Mouse (Mus musculus): Measurements from ENCODE around the gene Fxn. TPM values are rescaled to one million over a fixed set of nuclear protein-coding genes. Genes with fewer than 3 reads are reported as not detected.

The Fxn gene
- polyA plus RNA-seq, 1 experiment: 17.6 TPM

DNA sequence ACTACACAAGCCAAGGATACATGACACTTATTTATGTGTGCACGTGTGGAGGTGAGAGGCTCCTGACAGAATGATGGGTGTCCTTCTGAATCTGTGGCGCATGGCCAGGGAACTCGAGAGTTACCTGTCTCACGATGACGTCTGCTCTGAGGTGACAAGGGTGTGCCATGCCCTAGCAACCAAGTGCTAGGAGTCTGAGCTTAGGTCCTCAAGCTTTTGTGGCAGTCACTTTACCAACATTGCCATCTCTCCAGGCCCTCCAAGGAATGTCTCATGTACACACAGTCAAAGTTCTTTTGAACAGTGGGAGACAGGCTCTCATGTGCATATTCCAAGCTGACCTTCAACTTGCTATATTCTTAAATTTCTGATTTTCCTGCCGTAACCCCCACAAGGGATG is 22.4 kb downstream of the Fxn start:
- H3K4me3 ChIP-seq: no peak overlapping the region
- H3K27me3 ChIP-seq (ENCODE audit: control insufficient read depth, insufficient read depth, insufficient read length): no peaks in the 10 kb centered on the region
- H3K4me2 ChIP-seq (ENCODE audit: low read depth): no peak overlapping the region
- H3K79me2 ChIP-seq (ENCODE audit: control insufficient read depth, insufficient read depth): no peaks in the 10 kb centered on the region
- no peaks in the 10 kb centered on the region for H3K36me3 ChIP-seq (ENCODE audit: control insufficient read depth, insufficient read depth)
- TF ChIP-seq MYOG (IDR thresholded peaks at IDR 0.05; ENCODE audit: control insufficient read depth in 1 of 3, insufficient read depth in 1 of 3, insufficient read length in 2 of 3, low read depth in 2 of 3) (no peak), POLR2A (IDR thresholded peaks at IDR 0.05; ENCODE audit: insufficient read length, low read depth) (no peak), REST (IDR thresholded peaks at IDR 0.05; ENCODE audit: insufficient read depth, insufficient read length) (no peak)
- no peak overlapping the region for H3ac ChIP-seq (ENCODE audit: control insufficient read depth, insufficient read length)

DNA sequence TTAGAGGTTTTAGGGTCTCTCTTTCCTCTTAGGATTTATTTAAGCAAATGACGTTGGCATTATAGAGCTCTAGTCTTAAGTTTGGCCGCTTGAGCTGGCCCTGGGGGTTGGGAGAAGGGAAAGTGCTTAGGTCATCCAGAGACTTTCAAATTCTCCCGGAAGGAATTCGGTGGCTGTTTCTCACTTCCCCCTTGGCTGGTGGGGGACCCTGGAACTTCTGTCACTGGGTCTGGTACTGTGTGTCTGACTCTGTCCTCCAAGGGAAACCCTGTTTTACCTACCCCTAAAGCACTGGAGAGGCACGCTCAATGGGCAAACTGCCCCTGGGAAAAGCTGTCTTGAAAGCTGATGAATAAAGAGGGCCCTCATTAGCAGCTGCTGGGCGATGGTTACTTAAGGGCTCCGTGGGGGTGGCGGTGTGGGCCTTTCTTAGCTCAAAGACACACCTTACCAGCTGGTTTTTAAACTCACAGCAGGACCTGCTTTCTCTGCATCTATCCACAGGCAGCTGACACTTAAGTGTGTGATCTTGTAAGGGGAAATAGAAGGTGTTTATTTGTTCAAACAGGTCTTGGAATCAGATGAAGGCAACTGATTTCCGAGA is 26.6 kb downstream of the Fxn start:
- H3K4me3 ChIP-seq: no peak overlapping the region
- H3K36me3 ChIP-seq (ENCODE audit: control insufficient read depth, insufficient read depth): no peaks in the 10 kb centered on the region
- H3K27me3 ChIP-seq (ENCODE audit: control insufficient read depth, insufficient read depth, insufficient read length): no peaks in the 10 kb centered on the region
- no peak overlapping the region for H3ac ChIP-seq (ENCODE audit: control insufficient read depth, insufficient read length)
- no peak overlapping the region for H3K4me2 ChIP-seq (ENCODE audit: low read depth)
- no peaks in the 10 kb centered on the region for H3K79me2 ChIP-seq (ENCODE audit: control insufficient read depth, insufficient read depth)
- no peak for TF ChIP-seq MYOD1 (IDR thresholded peaks at IDR 0.05; ENCODE audit: control insufficient read depth in 1 of 3, insufficient read length in 2 of 3, low read depth in 2 of 3)
- no peak for TF ChIP-seq REST (IDR thresholded peaks at IDR 0.05; ENCODE audit: insufficient read depth, insufficient read length)
- TF ChIP-seq POLR2AphosphoS2 (IDR thresholded peaks at IDR 0.05; ENCODE audit: insufficient read length, low read depth): no peak
- no peak for TF ChIP-seq E2F4 (IDR thresholded peaks at IDR 0.05; ENCODE audit: insufficient read depth)
- TF ChIP-seq MYOG (IDR thresholded peaks at IDR 0.05; ENCODE audit: control insufficient read depth in 1 of 3, insufficient read depth in 1 of 3, insufficient read length in 2 of 3, low read depth in 2 of 3): no peak
- TF ChIP-seq MAX (IDR thresholded peaks at IDR 0.05; ENCODE audit: low read depth): no peak
- no peak for TF ChIP-seq TCF12 (IDR thresholded peaks at IDR 0.05; ENCODE audit: insufficient read depth, poor library complexity, severe bottlenecking)
- TF ChIP-seq USF1 (IDR thresholded peaks at IDR 0.05; ENCODE audit: low read depth): no peak
- TF ChIP-seq TCF3 (IDR thresholded peaks at IDR 0.05; ENCODE audit: insufficient read length, low read depth): no peak
- no peak for TF ChIP-seq SRF (IDR thresholded peaks at IDR 0.05; ENCODE audit: control insufficient read depth, insufficient read length, low read depth)
- TF ChIP-seq POLR2A (IDR thresholded peaks at IDR 0.05; ENCODE audit: insufficient read length, low read depth): no peak
- no peak for TF ChIP-seq CEBPB (IDR thresholded peaks at IDR 0.05; ENCODE audit: insufficient read depth, poor library complexity, severe bottlenecking)

DNA sequence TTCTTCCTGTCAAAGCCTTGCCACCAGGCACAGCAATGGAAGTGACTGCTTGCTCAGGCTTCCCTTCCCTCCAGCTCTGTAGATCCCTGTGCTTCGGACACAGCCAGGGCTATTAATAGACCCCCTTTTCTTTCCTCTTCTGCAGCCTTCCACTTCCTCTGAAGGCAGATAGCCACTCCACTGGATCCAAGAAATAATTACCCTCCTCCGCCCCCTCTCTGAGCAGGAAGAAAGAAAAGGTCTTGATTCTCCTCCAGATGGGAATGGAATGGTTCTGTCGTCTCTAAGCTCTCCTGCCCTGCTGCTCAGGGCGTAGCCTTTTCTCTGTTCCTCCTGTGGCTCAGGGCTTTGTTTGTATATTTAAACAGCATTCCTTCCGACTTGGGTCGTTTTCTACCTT is 28.5 kb downstream of the Fxn start:
- H3K79me2 ChIP-seq (ENCODE audit: control insufficient read depth, insufficient read depth): no peaks in the 10 kb centered on the region
- TF ChIP-seq POLR2AphosphoS2 (IDR thresholded peaks at IDR 0.05; ENCODE audit: insufficient read length, low read depth): no peak
- TF ChIP-seq USF1 (IDR thresholded peaks at IDR 0.05; ENCODE audit: low read depth): no peak
- no peak for TF ChIP-seq MYOG (IDR thresholded peaks at IDR 0.05; ENCODE audit: control insufficient read depth in 1 of 3, insufficient read depth in 1 of 3, insufficient read length in 2 of 3, low read depth in 2 of 3)
- TF ChIP-seq MAX (IDR thresholded peaks at IDR 0.05; ENCODE audit: low read depth): no peak
- no peak for TF ChIP-seq SRF (IDR thresholded peaks at IDR 0.05; ENCODE audit: control insufficient read depth, insufficient read length, low read depth)
- no peak overlapping the region for H3K4me3 ChIP-seq
- no peaks in the 10 kb centered on the region for H3K36me3 ChIP-seq (ENCODE audit: control insufficient read depth, insufficient read depth)
- no peaks in the 10 kb centered on the region for H3K27me3 ChIP-seq (ENCODE audit: control insufficient read depth, insufficient read depth, insufficient read length)
- no peak overlapping the region for H3K4me2 ChIP-seq (ENCODE audit: low read depth)
- H3ac ChIP-seq (ENCODE audit: control insufficient read depth, insufficient read length): no peak overlapping the region

DNA sequence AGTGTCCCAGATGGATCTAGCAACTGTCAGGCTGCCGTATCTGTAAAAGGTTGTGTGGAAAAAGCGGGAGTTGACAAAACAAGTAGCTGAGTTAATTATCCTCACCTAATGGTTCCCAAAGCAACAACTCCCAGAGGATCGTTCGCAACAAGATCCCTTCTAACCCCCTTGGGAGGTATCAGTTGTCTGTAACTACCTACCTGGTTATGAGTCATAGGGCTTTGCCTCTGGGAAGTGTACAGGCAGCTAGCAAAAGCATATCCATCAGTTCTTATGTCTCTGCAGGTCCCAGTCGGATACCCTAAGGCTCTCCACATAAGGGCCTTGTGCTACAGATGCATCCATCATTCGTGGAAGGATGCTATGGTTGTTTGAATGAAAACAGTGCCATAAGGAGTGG is 37.1 kb downstream of the Fxn start:
- Histone ChIP-seq H3K27me3 (ENCODE audit: control insufficient read depth, insufficient read depth, insufficient read length) (no peaks in the 10 kb centered on the region), H3ac (ENCODE audit: control insufficient read depth, insufficient read length) (no peak overlapping the region), H3K36me3 (ENCODE audit: control insufficient read depth, insufficient read depth) (no peaks in the 10 kb centered on the region), H3K4me2 (ENCODE audit: low read depth) (no peak overlapping the region), H3K4me3 (no peak overlapping the region), H3K79me2 (ENCODE audit: control insufficient read depth, insufficient read depth) (no peaks in the 10 kb centered on the region)
- TF ChIP-seq CEBPB (IDR thresholded peaks at IDR 0.05; ENCODE audit: insufficient read depth, poor library complexity, severe bottlenecking) (no peak), TCF3 (IDR thresholded peaks at IDR 0.05; ENCODE audit: insufficient read length, low read depth) (no peak), MAX (IDR thresholded peaks at IDR 0.05; ENCODE audit: low read depth) (no peak), SRF (IDR thresholded peaks at IDR 0.05; ENCODE audit: control insufficient read depth, insufficient read length, low read depth) (no peak), TCF12 (IDR thresholded peaks at IDR 0.05; ENCODE audit: insufficient read depth, poor library complexity, severe bottlenecking) (no peak), E2F4 (IDR thresholded peaks at IDR 0.05; ENCODE audit: insufficient read depth) (no peak), POLR2A (IDR thresholded peaks at IDR 0.05; ENCODE audit: insufficient read length, low read depth) (no peak), REST (IDR thresholded peaks at IDR 0.05; ENCODE audit: insufficient read depth, insufficient read length) (no peak)

DNA sequence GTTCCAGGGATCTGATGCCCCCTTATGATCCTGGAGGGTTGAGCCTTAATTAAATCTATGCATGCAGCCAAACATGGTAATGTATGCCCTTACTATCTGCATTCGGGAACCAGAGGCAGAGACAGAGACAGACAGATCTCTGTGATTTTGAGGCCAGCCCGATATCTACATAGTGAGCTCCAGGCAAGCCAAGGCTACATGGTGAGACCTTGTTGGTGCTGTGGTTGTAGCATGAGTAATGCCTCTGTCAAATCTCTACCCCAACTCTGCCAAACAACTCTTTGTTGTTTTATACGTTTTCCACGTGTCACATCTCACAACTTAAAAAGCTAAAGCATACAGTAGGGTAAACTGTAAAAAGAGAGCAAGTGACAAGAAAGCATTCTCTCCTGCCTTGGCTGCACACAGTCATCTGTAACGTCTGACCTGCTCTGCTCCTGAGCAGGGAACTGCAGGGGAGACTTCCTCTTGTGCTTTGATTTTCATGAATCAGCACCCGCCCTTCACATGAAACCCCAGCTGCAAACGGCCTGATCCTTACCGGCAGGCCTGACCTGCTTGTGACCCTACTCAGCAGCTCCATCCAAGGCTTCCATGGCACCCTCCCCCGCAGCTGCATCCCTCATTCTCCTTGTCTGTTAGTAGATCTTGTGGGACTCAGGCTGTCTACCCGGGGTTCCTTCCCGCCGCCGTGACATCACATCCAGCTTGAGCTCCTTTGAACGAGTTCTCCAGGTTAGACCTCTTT is 38.4 kb downstream of the Fxn start:
- Histone ChIP-seq H3K4me3 (no peak overlapping the region), H3K4me2 (ENCODE audit: low read depth) (no peak overlapping the region), H3K27me3 (ENCODE audit: control insufficient read depth, insufficient read depth, insufficient read length) (no peaks in the 10 kb centered on the region), H3K79me2 (ENCODE audit: control insufficient read depth, insufficient read depth) (no peaks in the 10 kb centered on the region), H3ac (ENCODE audit: control insufficient read depth, insufficient read length) (no peak overlapping the region), H3K36me3 (ENCODE audit: control insufficient read depth, insufficient read depth) (no peaks in the 10 kb centered on the region)
- TF ChIP-seq MYOD1 (IDR thresholded peaks at IDR 0.05; ENCODE audit: control insufficient read depth in 1 of 3, insufficient read length in 2 of 3, low read depth in 2 of 3) (no peak), USF1 (IDR thresholded peaks at IDR 0.05; ENCODE audit: low read depth) (no peak), TCF12 (IDR thresholded peaks at IDR 0.05; ENCODE audit: insufficient read depth, poor library complexity, severe bottlenecking) (no peak), MYOG (IDR thresholded peaks at IDR 0.05; ENCODE audit: control insufficient read depth in 1 of 3, insufficient read depth in 1 of 3, insufficient read length in 2 of 3, low read depth in 2 of 3) (no peak), CEBPB (IDR thresholded peaks at IDR 0.05; ENCODE audit: insufficient read depth, poor library complexity, severe bottlenecking) (no peak), POLR2A (IDR thresholded peaks at IDR 0.05; ENCODE audit: insufficient read length, low read depth) (no peak), TCF3 (IDR thresholded peaks at IDR 0.05; ENCODE audit: insufficient read length, low read depth) (no peak), REST (IDR thresholded peaks at IDR 0.05; ENCODE audit: insufficient read depth, insufficient read length) (no peak), POLR2AphosphoS2 (IDR thresholded peaks at IDR 0.05; ENCODE audit: insufficient read length, low read depth) (no peak), SRF (IDR thresholded peaks at IDR 0.05; ENCODE audit: control insufficient read depth, insufficient read length, low read depth) (no peak)
